ENCODE assay signal across 8 mouse cellular contexts in the genomic region with DNA sequence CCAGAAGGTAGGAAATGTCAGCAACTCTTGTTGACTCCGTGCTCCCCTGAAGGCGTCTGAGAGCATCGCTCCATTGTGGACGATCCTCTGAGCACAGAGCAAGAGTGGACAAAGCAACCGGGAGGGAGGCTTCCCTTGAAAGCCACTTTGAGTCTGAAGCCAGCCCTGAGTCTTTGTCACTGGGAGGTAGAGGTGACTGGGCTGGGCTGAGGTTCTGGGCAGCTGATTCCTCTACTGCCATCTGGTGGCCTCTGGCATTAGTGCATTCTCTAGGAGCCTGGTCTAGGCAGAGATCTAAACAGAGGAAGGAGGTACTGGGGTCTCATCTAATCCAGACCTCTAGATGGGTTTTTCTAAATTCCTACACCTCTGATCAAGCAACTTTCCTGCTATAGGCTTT. TPM values are rescaled to one million over a fixed set of nuclear protein-coding genes. Genes with fewer than 3 reads are reported as not detected.
DNase-seq lines count a peak whose midpoint lies in the region; ATAC-seq lines count a peak whose summit lies in the region.

No protein-coding gene starts in this region.

- H3K27ac ChIP-seq in intestine, embryonic 14.5 days (ENCODE audit: low read depth), result no peak overlapping the region
- H3K27ac ChIP-seq in midbrain, embryonic 10.5 days (replicated peaks), result peak overlapping the region; percentile 83

- H3K9ac ChIP-seq in intestine, embryonic 14.5 days (ENCODE audit: low read length), result no peak overlapping the region

- no peak overlapping the region for H3K4me2 ChIP-seq in intestine, embryonic 14.5 days (ENCODE audit: low read length)

- no peaks in the 10 kb centered on the region for H3K27me3 ChIP-seq in intestine, embryonic 14.5 days (replicated peaks; ENCODE audit: control insufficient read depth, insufficient read depth, low read length)
- H3K27me3 ChIP-seq in midbrain, embryonic 10.5 days (ENCODE audit: low read depth, poor library complexity, severe bottlenecking), result peaks cover 32% of the 10 kb centered on the region

- peak; percentile 83 for DNase-seq in CD4-positive, CD25-positive, alpha-beta regulatory T cell, adult 2 months (ENCODE audit: low read depth, low spot score)
- DNase-seq in cerebellum, postnatal 25 days, result peak; percentile 90 to 92
- peak; percentile 43 to 53 for DNase-seq in gastrocnemius, adult 8-10 months (ENCODE audit: low spot score in 2 of 2)
- peak; percentile 94 for DNase-seq in intestine, embryonic 14.5 days (ENCODE audit: low spot score)
- peak; percentile 25 to 87 for DNase-seq in left cerebral cortex, adult 9 months (ENCODE audit: low spot score in 2 of 2)
- peak; percentile 90 for DNase-seq in midbrain, embryonic 10.5 days (ENCODE audit: low spot score)
- peak; percentile 82 for DNase-seq in right cerebral cortex, postnatal 4 days

- no peak for ATAC-seq in CD4-positive, CD25-positive, alpha-beta regulatory T cell, adult 4 months
- ATAC-seq in intestine, embryonic 14.5 days (replicated peaks; ENCODE audit: low FRiP score, low TSS enrichment, low read depth), result no peak; the same call in 1 of the 2 replicates

- H3K9me3 ChIP-seq in intestine, embryonic 14.5 days (ENCODE audit: control insufficient read depth, low read length), result no peaks in the 10 kb centered on the region
- no peaks in the 10 kb centered on the region for H3K9me3 ChIP-seq in midbrain, embryonic 10.5 days (replicated peaks)

- H3K4me1 ChIP-seq in intestine, embryonic 14.5 days (replicated peaks; ENCODE audit: control insufficient read depth, insufficient read depth, low read length), result peaks cover 26% of the 10 kb centered on the region
- H3K4me1 ChIP-seq in midbrain, embryonic 10.5 days, result peaks cover 67% of the 10 kb centered on the region

- H3K36me3 ChIP-seq in intestine, embryonic 14.5 days (ENCODE audit: control insufficient read depth, insufficient read depth, low read length), result no peaks in the 10 kb centered on the region
- no peaks in the 10 kb centered on the region for H3K36me3 ChIP-seq in midbrain, embryonic 10.5 days

- 7% methylated on average over 5 of the region's 5 CpGs for WGBS in intestine, embryonic 14.5 days
- 4% methylated on average over 5 of the region's 5 CpGs for WGBS in midbrain, embryonic 10.5 days

- H3K4me3 ChIP-seq in intestine, embryonic 14.5 days (ENCODE audit: low read depth, low read length), result no peak overlapping the region
- H3K4me3 ChIP-seq in midbrain, embryonic 10.5 days, result no peak overlapping the region

RNA-seq across cellular contexts. Expression of a gene that starts 5.3 kb away (rescaled TPM):
- polyA plus RNA-seq in CD4-positive, CD25-positive, alpha-beta regulatory T cell, adult 4 months (2017; shearing (Covaris generic)), result not detected
- total RNA-seq in gastrocnemius, adult 8-10 months (2022), result under 1 TPM in 3 of 4 experiments, not detected in 1; 0.24 to 0.75 (median 0.56) TPM
- 8.8 and 11.4 TPM in 2 replicates for polyA plus RNA-seq in intestine, embryonic 14.5 days (2014; fragmentation: Nextera tagmentation; extraction: Ambion mirVana)
- 15.6 and 20.9 TPM in 2 replicates for polyA plus RNA-seq in midbrain, embryonic 10.5 days (2016; fragmentation: Nextera tagmentation; extraction: Ambion mirVana)

RNA-seq across cellular contexts. Expression of a gene that starts 44.9 kb away (rescaled TPM):
- polyA plus RNA-seq in CD4-positive, CD25-positive, alpha-beta regulatory T cell, adult 4 months (2017; shearing (Covaris generic)), result 1 to 10 TPM; 2.0 to 3.4 TPM
- 10 to 100 TPM in 1 of 4 experiments, 1 to 10 TPM in 3; 3.3 to 11.0 (median 7.2) TPM for total RNA-seq in gastrocnemius, adult 8-10 months (2022)
- 62.3 and 62.8 TPM in 2 replicates for polyA plus RNA-seq in intestine, embryonic 14.5 days (2014; fragmentation: Nextera tagmentation; extraction: Ambion mirVana)
- polyA plus RNA-seq in midbrain, embryonic 10.5 days (2016; fragmentation: Nextera tagmentation; extraction: Ambion mirVana), result 20.6 and 32.4 TPM in 2 replicates

RNA-seq across cellular contexts. Expression of a gene that starts 51.8 kb away (rescaled TPM):
- 1 to 10 TPM in 1 of 2 experiments, under 1 TPM in 1; 0.63 to 1.1 TPM for polyA plus RNA-seq in CD4-positive, CD25-positive, alpha-beta regulatory T cell, adult 4 months (2017; shearing (Covaris generic))
- total RNA-seq in gastrocnemius, adult 8-10 months (2022), result 1 to 10 TPM; 2.2 to 8.2 (median 5.5) TPM
- polyA plus RNA-seq in intestine, embryonic 14.5 days (2014; fragmentation: Nextera tagmentation; extraction: Ambion mirVana), result 27.5 and 32.3 TPM in 2 replicates
- 7.1 and 12.9 TPM in 2 replicates for polyA plus RNA-seq in midbrain, embryonic 10.5 days (2016; fragmentation: Nextera tagmentation; extraction: Ambion mirVana)

RNA-seq across cellular contexts. Expression of a gene that starts 57.5 kb away (rescaled TPM):
- polyA plus RNA-seq in CD4-positive, CD25-positive, alpha-beta regulatory T cell, adult 4 months (2017; shearing (Covaris generic)), result 1 to 10 TPM in 1 of 2 experiments, under 1 TPM in 1; 0.31 to 1.9 TPM
- total RNA-seq in gastrocnemius, adult 8-10 months (2022), result 10 to 100 TPM in 1 of 4 experiments, 1 to 10 TPM in 3; 2.6 to 11.5 (median 6.7) TPM
- polyA plus RNA-seq in intestine, embryonic 14.5 days (2014; fragmentation: Nextera tagmentation; extraction: Ambion mirVana), result 34.2 and 34.6 TPM in 2 replicates
- polyA plus RNA-seq in midbrain, embryonic 10.5 days (2016; fragmentation: Nextera tagmentation; extraction: Ambion mirVana), result 4.9 and 9.1 TPM in 2 replicates
